Mouse (Mus musculus) macrophage (primary cell): Measurements from ENCODE around the gene Stxbp1. TPM values are rescaled to one million over a fixed set of nuclear protein-coding genes. Genes with fewer than 3 reads are reported as not detected.

Experiments
- H3K27ac ChIP-seq: fragments of 350-480 bp; formaldehyde crosslinking; 2 replicates; pipeline ENCODE4 v1.9.0; 2021
- H3K36me3 ChIP-seq: fragments of 350-480 bp; formaldehyde crosslinking; 2 replicates; pipeline ENCODE4 v1.9.0; 2021; ENCODE audit errors: inconsistent target
- H3K4me3 ChIP-seq: fragments of 350-480 bp; formaldehyde crosslinking; 2 replicates; pipeline ENCODE4 v1.9.0; 2021; ENCODE audit errors: inconsistent target
- H3K79me2 ChIP-seq: fragments of 350-480 bp; formaldehyde crosslinking; 2 replicates; pipeline ENCODE4 v1.9.0; 2021; ENCODE audit errors: inconsistent target
- WGBS: methylation state at CpG from one replicate; pipeline ENCODE4 v1.1.7; 2026; ENCODE audit warnings: inconsistent platforms; ENCODE audit not compliant: missing documents; 5-methylcytosine and 5-hydroxymethylcytosine counted together
- polyA plus RNA-seq: library from polyadenylated mRNA; stranded (reverse); fragments of 250-400 nt; gene quantifications from 3 replicates; pipeline ENCODE4 v1.2.4, GENCODE M21; 2018; ENCODE audit warnings: inconsistent platforms

The Stxbp1 gene
- polyA plus RNA-seq, 1 experiment from 2014 or later = 9.7 TPM

- H3K79me2 ChIP-seq = peaks cover 15% of the 10 kb centered on the region; the same call in 1 of the 2 replicates
- no peak overlapping the region for H3K4me3 ChIP-seq
- no peak overlapping the region for H3K27ac ChIP-seq
- H3K36me3 ChIP-seq = no peaks in the 10 kb centered on the region
- WGBS = 90% methylated on average over 9 of the region's 9 CpGs
Measured at GRCm38 (mm10) chr2:32838147-32838884, 8.7 kb downstream of the Stxbp1 start.

DNA sequence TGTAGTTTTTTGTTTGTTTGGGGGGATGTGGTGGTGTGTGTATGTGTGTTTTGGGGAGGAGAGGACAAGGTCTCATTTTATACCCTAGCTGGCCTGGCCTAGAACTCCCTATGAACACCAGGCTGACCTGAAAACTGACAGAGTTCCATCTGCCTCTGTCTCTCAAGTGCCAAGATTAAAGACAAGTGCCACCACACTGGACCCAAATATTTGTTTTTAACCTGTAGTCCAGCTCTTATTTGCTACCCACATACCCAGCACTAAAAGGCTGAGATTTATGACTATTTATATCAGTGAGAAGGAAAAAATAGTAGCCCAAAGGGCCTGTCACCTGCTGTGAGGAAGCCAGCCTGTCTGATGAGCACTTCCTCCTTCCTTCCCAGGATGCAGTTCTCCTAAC, 11.5 kb downstream of the Stxbp1 start:
- peak overlapping the region; percentile 74 for H3K27ac ChIP-seq
- peaks cover 11% of the 10 kb centered on the region; the same call in 1 of the 2 replicates for H3K79me2 ChIP-seq
- no peak overlapping the region for H3K4me3 ChIP-seq
- H3K36me3 ChIP-seq = no peaks in the 10 kb centered on the region

GRCm38 (mm10) chr2:32834496-32834895, 12.5 kb downstream of the Stxbp1 start:
- 17% methylated on average over 7 of the region's 7 CpGs for WGBS

GRCm38 (mm10) chr2:32828979-32829676, 17.9 kb downstream of the Stxbp1 start:
- Histone ChIP-seq H3K79me2 (peaks cover 8% of the 10 kb centered on the region; the same call in 1 of the 2 replicates), H3K27ac (no peak overlapping the region), H3K36me3 (no peaks in the 10 kb centered on the region), H3K4me3 (no peak overlapping the region)
- 88% methylated on average over 11 of the region's 11 CpGs for WGBS

More at GRCm38 (mm10) chr2:32834496-32834895, 12.5 kb downstream of the Stxbp1 start:
- peaks cover 11% of the 10 kb centered on the region; the same call in 1 of the 2 replicates for H3K79me2 ChIP-seq
- H3K36me3 ChIP-seq = no peaks in the 10 kb centered on the region
- peak overlapping the region; percentile 74 for H3K27ac ChIP-seq
- H3K4me3 ChIP-seq = no peak overlapping the region

GRCm38 (mm10) chr2:32825796-32826195, 21.2 kb downstream of the Stxbp1 start:
- no peaks in the 10 kb centered on the region for H3K36me3 ChIP-seq
- no peak overlapping the region for H3K4me3 ChIP-seq
- no peaks in the 10 kb centered on the region for H3K79me2 ChIP-seq
- WGBS = 96% methylated on average over 6 of the region's 6 CpGs
- H3K27ac ChIP-seq = no peak overlapping the region

DNA sequence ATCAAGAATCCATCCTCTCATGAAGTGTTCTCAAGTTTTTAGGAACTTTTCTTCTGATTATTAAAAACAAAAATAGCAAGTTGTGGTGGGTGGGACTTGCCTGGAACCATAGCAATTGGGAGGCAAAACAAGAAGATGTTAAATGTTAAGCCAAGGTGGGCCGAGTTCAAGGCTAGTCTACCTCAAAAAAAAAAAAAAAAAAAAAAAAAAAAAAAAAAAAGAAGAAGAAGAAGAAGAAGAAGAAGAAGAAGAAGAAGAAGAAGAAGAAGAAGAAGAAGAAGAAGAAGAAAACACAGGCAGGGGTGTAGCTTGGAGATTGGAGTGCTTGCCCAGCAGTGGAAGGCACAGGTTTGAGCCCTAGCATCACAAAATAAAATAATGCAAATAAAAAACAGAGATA, 22.3 kb downstream of the Stxbp1 start:
- no peak overlapping the region for H3K4me3 ChIP-seq
- H3K36me3 ChIP-seq = no peaks in the 10 kb centered on the region
- no peak overlapping the region for H3K27ac ChIP-seq
- H3K79me2 ChIP-seq = no peaks in the 10 kb centered on the region
- WGBS = no CpG with 5 or more reads among the region's 1 CpGs

GRCm38 (mm10) chr2:32824181-32824580, 22.9 kb downstream of the Stxbp1 start:
- H3K79me2 ChIP-seq = no peaks in the 10 kb centered on the region
- no peak overlapping the region for H3K4me3 ChIP-seq
- no peak overlapping the region for H3K27ac ChIP-seq
- H3K36me3 ChIP-seq = no peaks in the 10 kb centered on the region
- 95% methylated on average over 8 of the region's 8 CpGs for WGBS

DNA sequence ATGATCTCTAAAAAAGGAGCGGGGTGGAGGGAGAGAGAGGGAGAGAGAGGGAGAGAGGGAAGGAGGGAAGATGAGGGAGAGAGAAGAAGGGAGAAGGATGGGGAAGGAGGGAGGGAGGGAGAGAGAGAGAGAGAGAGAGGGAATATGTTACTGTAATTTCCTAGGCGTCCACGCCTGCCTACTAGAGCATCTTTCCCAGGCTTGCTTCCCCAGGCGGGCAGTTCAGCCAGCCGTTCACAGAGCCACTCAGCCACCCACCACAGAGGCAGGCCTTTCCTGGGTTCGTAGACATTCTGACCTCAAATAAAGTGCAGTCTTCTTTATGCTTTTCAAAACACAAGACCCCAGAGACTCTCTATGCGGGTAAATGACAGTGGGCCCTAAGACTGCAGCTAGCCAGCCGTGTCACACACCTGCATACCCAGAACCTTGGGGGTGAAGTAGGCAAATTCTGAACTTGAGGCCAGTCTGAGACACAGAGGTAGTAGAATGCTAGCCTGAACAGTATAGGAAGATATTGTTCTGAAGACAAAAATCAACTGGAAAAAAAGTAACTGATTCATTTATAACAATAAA, 23.4 kb downstream of the Stxbp1 start:
- Histone ChIP-seq H3K27ac (no peak overlapping the region), H3K36me3 (no peaks in the 10 kb centered on the region), H3K4me3 (no peak overlapping the region), H3K79me2 (no peaks in the 10 kb centered on the region)
- 90% methylated on average over 7 of the region's 8 CpGs for WGBS

GRCm38 (mm10) chr2:32823153-32823552, 23.9 kb downstream of the Stxbp1 start:
- WGBS = 94% methylated on average over 10 of the region's 11 CpGs
- Histone ChIP-seq H3K36me3 (peaks cover 2% of the 10 kb centered on the region; the same call in 1 of the 2 replicates), H3K79me2 (no peaks in the 10 kb centered on the region), H3K4me3 (no peak overlapping the region), H3K27ac (no peak overlapping the region)

DNA sequence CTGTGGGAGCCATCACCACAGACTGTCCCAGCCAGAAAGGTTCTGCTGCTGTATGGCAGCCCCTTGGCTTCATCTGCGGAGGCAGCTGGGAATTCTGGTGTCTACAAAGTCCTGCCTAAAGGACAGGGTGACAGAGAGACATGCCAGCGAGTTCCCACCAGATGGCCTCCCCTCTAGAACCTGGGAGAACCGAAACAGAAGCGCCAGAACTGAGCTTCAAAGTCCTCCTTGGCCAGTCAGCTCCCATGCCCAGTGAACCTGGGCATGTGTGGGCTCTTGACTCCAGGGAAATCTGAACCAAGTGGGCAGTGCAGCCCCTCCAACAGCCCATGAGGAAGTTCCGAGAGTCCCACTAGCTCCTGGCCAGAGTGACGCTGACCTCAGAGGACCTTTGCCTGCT, 24.4 kb downstream of the Stxbp1 start:
- WGBS = 93% methylated on average over 6 of the region's 6 CpGs
- Histone ChIP-seq H3K4me3 (no peak overlapping the region), H3K36me3 (peaks cover 7% of the 10 kb centered on the region), H3K27ac (no peak overlapping the region), H3K79me2 (no peaks in the 10 kb centered on the region)

DNA sequence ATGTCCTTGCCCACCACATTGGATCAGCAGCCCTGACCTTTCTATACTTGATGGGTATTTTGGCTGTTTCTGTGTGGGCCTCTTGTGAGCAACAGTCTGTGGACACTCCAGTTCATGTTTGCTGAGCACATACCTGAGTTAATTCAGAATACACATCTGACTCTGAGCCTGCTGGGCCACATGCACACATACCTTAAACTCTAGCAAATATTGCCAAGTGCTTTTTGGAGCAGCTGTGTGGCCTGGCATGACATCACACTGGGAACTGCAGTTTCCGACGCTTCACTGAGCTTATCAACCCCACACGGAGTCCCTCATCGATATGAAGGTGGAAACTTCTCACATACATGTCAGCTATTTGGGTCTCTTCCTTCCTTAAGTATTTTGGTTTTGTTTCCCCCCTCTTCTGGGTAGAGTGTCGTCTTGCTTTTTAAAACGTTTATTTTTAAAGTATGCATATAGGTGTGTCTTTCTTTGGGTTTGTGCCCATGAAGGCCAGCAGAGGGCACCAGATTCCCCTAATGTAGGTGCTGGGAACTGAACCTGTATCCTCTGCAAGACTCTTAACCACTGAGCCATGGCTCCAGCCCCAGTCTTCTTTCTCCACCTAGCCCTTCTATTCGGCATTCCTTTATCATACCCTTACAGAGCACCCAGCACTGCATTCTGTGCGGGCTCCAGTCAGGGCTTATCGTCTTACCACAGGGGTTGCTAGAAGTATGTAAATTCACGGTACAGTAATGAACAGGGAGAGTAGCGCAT, 25.8 kb downstream of the Stxbp1 start:
- no peak overlapping the region for H3K27ac ChIP-seq
- peaks cover 15% of the 10 kb centered on the region for H3K36me3 ChIP-seq
- WGBS = 71% methylated on average over 11 of the region's 11 CpGs
- no peak overlapping the region for H3K4me3 ChIP-seq
- H3K79me2 ChIP-seq = no peaks in the 10 kb centered on the region

GRCm38 (mm10) chr2:32818208-32818607, 28.8 kb downstream of the Stxbp1 start:
- Histone ChIP-seq H3K4me3 (no peak overlapping the region), H3K27ac (no peak overlapping the region), H3K79me2 (no peaks in the 10 kb centered on the region), H3K36me3 (peaks cover 26% of the 10 kb centered on the region)
- WGBS = 98% methylated on average over 5 of the region's 5 CpGs

- no peak overlapping the region for H3K4me3 ChIP-seq
- H3K27ac ChIP-seq = no peak overlapping the region
- WGBS = 93% methylated on average over 7 of the region's 7 CpGs
- H3K79me2 ChIP-seq = no peaks in the 10 kb centered on the region
- peaks cover 26% of the 10 kb centered on the region for H3K36me3 ChIP-seq
Measured at GRCm38 (mm10) chr2:32817589-32817988, 29.5 kb downstream of the Stxbp1 start.

DNA sequence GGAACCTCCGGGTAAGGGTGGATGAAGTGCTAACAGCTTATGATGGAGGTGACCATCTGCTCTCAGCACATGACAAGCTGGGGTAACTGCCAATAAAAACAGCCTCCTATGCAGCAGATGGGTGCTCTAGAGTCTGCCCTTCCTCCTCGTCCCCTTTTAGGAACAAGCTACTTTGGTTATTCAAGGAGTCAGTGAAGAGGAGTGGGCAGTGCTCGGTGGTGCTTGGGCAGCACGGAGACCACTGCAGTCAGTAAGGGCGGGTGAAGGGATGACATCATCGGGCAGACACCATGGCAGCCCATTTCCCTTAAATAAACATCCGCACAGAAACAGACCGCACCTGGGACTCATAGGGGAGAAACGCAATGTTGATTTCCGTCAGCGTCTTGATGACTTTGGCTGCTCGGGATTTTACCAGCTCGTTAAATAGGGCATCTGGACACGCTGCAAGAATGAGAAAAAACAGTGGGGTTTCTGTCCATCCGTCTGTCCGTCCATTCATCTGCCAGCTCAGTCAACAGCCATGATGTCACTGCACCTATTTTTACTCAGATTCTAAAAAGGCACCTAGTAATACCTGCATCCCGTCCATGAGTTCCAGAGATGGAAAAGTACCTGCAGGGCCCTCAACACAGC, 30.0 kb downstream of the Stxbp1 start:
- H3K27ac ChIP-seq = no peak overlapping the region
- H3K4me3 ChIP-seq = no peak overlapping the region
- WGBS = 93% methylated on average over 17 of the region's 17 CpGs
- H3K36me3 ChIP-seq = peaks cover 26% of the 10 kb centered on the region
- H3K79me2 ChIP-seq = no peaks in the 10 kb centered on the region
